Mouse (Mus musculus): ENCODE measurements around the gene 4930507D05Rik.
"Not testable (repeated sequence)": the region's sequence is repeated elsewhere in the genome, so short reads cannot be mapped to it uniquely, and the experiment has no call there.

Gene 4930507D05Rik

GRCm38 (mm10) chr10:62481108-62481852, 32.0 kb downstream of the 4930507D05Rik start:
- no peak for DNase-seq

- DNase-seq: no peak
These were observed 36.7 kb downstream of the 4930507D05Rik start for GRCm38 (mm10) chr10:62485878-62486582.

- DNase-seq: peak; percentile 99
These were observed 37.5 kb downstream of the 4930507D05Rik start, which contains the start of gene Vps26a for GRCm38 (mm10) chr10:62486618-62487415. Gene Vps26a, minus strand, starts transcription at chr10:62486805.

GRCm38 (mm10) chr10:62488266-62488665, 39.0 kb downstream of the 4930507D05Rik start:
- peak; percentile 65 to 71 for DNase-seq

GRCm38 (mm10) chr10:62491681-62492080, 42.4 kb downstream of the 4930507D05Rik start:
- not testable (repeated sequence) for DNase-seq

GRCm38 (mm10) chr10:62500088-62500915, 51.0 kb downstream of the 4930507D05Rik start:
- DNase-seq: peak; percentile 58 to 59
